Mouse (Mus musculus): ENCODE data around the gene Rnf114. TPM values are rescaled to one million over a fixed set of nuclear protein-coding genes. Genes with fewer than 3 reads are reported as not detected.

Gene Rnf114
- polyA plus RNA-seq, 1 experiment from 2014 or later = 99.2 TPM

GRCm38 (mm10) chr2:167487994-167488393 is 4.5 kb upstream of the Rnf114 start:
- 89% methylated on average over 6 of the region's 6 CpGs for WGBS
- Histone ChIP-seq H3K36me3 (peaks cover 42% of the 10 kb centered on the region), H3K27ac (no peak overlapping the region), H3K4me1 (replicated peaks) (peaks cover 18% of the 10 kb centered on the region), H3K27me3 (no peaks in the 10 kb centered on the region), H3K9ac (replicated peaks) (no peak overlapping the region), H3K4me3 (replicated peaks) (no peak overlapping the region), H3K9me3 (no peaks in the 10 kb centered on the region), H3K4me2 (no peak overlapping the region)
- no peak for ATAC-seq (ENCODE audit: insufficient number of reproducible peaks, insufficient read depth, low FRiP score, low TSS enrichment, low read depth)

- no peak overlapping the region for H3K27ac ChIP-seq
These were observed 1.5 kb upstream of the Rnf114 start for GRCm38 (mm10) chr2:167490813-167491525.

GRCm38 (mm10) chr2:167492713-167493636 is 530 bp downstream of the Rnf114 start, which contains the start of gene Spata2:
Gene Spata2, minus strand, starts transcription at chr2:167492887.
- H3K36me3 ChIP-seq = peaks cover 9% of the 10 kb centered on the region; the same call in 1 of the 2 replicates
- peak within 1 kb of the TSS; percentile 91 for H3K9ac ChIP-seq (replicated peaks)
- H3K4me1 ChIP-seq (replicated peaks) = peaks cover 25% of the 10 kb centered on the region
- H3K9me3 ChIP-seq = no peaks in the 10 kb centered on the region
- H3K4me3 ChIP-seq (replicated peaks) = peak within 1 kb of the TSS; percentile 100
- 1% methylated on average over 63 of the region's 63 CpGs for WGBS
- peak within 1 kb of the TSS; percentile 96 for H3K27ac ChIP-seq
- ATAC-seq (ENCODE audit: insufficient number of reproducible peaks, insufficient read depth, low FRiP score, low TSS enrichment, low read depth) = peak; percentile 71
- peak within 1 kb of the TSS; percentile 97 for H3K4me2 ChIP-seq
- no peaks in the 10 kb centered on the region for H3K27me3 ChIP-seq

More at GRCm38 (mm10) chr2:167490813-167491525, 1.5 kb upstream of the Rnf114 start:
- no peak for ATAC-seq (ENCODE audit: insufficient number of reproducible peaks, insufficient read depth, low FRiP score, low TSS enrichment, low read depth)
- WGBS = 79% methylated on average over 4 of the region's 4 CpGs
- Histone ChIP-seq H3K36me3 (peaks cover 24% of the 10 kb centered on the region), H3K4me1 (replicated peaks) (peaks cover 25% of the 10 kb centered on the region), H3K27me3 (no peaks in the 10 kb centered on the region), H3K4me2 (peak overlapping the region; percentile 97), H3K4me3 (replicated peaks) (peak overlapping the region; percentile 100; the same call in 1 of the 2 replicates), H3K9me3 (no peaks in the 10 kb centered on the region), H3K9ac (replicated peaks) (peak overlapping the region; percentile 91)

DNA sequence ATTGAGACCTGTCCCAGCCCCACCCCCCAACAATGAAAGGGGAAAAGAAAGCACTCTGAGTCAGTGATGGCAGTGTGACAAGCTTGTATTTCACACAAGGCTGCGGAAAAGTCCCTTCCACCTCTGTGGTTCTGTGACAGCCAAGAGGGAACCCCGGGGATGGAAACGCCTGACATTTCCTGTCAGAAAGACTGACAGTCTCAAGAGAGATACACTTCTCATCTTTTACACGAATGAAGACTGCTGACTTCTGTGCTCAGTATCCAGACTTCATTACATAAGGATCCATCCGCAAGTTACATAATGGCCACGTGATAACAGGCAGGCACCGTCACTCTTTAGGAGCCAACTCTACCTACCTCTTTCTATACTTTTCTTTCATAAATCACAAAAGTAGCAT is 4.0 kb downstream of the Rnf114 start:
- WGBS = 85% methylated on average over 7 of the region's 7 CpGs
- Histone ChIP-seq H3K4me3 (replicated peaks) (no peak overlapping the region), H3K27me3 (no peaks in the 10 kb centered on the region), H3K9me3 (no peaks in the 10 kb centered on the region), H3K27ac (no peak overlapping the region), H3K4me1 (replicated peaks) (peaks cover 14% of the 10 kb centered on the region), H3K9ac (replicated peaks) (no peak overlapping the region), H3K36me3 (peaks cover 9% of the 10 kb centered on the region; the same call in 1 of the 2 replicates), H3K4me2 (no peak overlapping the region)
- ATAC-seq (ENCODE audit: insufficient number of reproducible peaks, insufficient read depth, low FRiP score, low TSS enrichment, low read depth) = no peak

- 74% methylated on average over 5 of the region's 5 CpGs for WGBS
These were observed 4.8 kb downstream of the Rnf114 start for GRCm38 (mm10) chr2:167497272-167497671.

DNA sequence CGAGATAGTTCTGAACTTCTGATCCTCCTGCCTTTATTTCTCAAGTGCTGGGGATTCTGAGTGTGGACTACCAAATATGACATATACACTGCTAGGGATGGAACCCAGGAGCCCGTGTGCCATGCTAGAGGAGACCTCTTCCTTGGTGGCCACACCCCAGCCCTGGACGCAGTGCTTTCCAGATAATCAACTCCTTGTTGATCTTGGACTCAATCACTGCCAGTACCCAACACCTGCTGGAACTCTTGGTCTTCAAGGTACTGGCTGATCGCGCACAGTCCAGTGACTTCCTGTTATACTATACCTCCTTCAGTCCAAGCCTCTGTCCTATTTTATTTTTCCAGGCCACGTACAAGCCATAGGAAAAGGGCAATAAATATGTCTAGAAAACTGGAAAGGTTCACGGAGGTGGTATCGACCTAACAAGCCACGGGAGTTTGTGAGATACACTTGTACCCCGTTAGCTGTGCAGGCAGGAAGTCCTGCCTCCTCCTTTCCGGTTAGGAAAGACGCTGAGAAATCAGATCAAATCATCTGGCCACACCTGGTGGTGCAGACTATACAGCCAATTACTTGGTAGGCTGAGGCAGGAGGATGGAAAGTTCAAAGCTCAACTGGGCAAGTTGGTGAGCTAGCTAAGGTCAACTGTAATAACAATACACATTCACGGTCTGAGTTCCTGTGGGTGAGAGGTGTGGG is 10.3 kb downstream of the Rnf114 start:
- Histone ChIP-seq H3K36me3 (peaks cover 17% of the 10 kb centered on the region), H3K9me3 (no peaks in the 10 kb centered on the region), H3K9ac (replicated peaks) (peak overlapping the region; percentile 90; the same call in 1 of the 2 replicates), H3K27ac (peak overlapping the region; percentile 68; the same call in 1 of the 2 replicates), H3K4me3 (replicated peaks) (peak overlapping the region; percentile 97), H3K27me3 (no peaks in the 10 kb centered on the region), H3K4me1 (replicated peaks) (peaks cover 30% of the 10 kb centered on the region), H3K4me2 (peak overlapping the region; percentile 88)
- 46% methylated on average over 13 of the region's 13 CpGs for WGBS
- ATAC-seq (ENCODE audit: insufficient number of reproducible peaks, insufficient read depth, low FRiP score, low TSS enrichment, low read depth) = peak; percentile 38; the same call in 1 of the 2 replicates

More at GRCm38 (mm10) chr2:167497272-167497671, 4.8 kb downstream of the Rnf114 start:
- Histone ChIP-seq H3K9me3 (no peaks in the 10 kb centered on the region), H3K4me1 (replicated peaks) (0 out of 2 replicates have a peak, but pooled peaks cover 7% of the 10 kb centered on the region), H3K36me3 (peaks cover 9% of the 10 kb centered on the region; the same call in 1 of the 2 replicates), H3K27ac (no peak overlapping the region), H3K27me3 (no peaks in the 10 kb centered on the region), H3K4me3 (replicated peaks) (no peak overlapping the region), H3K4me2 (no peak overlapping the region), H3K9ac (replicated peaks) (no peak overlapping the region)
- no peak for ATAC-seq (ENCODE audit: insufficient number of reproducible peaks, insufficient read depth, low FRiP score, low TSS enrichment, low read depth)

DNA sequence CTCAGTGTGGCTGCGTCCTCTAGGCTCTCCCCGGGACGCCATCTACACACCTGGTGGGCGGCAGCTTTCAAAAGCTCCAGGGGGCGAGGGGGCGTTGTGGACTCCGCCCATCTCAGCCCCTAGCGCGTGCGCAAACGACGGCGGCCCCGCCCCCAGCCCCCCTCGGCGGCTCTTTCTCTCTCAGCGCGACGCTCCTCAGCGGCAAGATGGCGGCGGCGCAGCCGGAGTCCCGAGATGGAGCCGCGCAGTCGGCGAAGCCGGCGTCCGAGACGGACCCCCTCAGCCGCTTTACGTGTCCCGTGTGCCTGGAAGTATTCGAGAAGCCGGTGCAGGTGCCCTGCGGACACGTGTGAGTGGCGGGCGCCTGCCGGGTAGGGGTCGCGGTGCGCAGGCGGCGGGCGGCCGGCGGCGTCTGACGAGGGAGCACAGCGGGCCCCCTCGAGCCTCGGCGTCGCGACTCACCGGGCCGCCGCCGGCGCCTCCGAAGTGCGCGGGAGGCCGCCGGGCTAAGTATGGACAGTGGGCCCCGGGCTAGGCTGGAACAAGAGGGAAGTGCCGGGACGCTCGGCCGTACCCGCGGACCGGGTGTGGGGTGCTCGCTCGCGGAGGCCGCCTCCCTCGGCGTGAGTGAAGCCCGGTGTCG is 10.9 kb downstream of the Rnf114 start:
- WGBS = under 1% methylated on average over 78 of the region's 85 CpGs

DNA sequence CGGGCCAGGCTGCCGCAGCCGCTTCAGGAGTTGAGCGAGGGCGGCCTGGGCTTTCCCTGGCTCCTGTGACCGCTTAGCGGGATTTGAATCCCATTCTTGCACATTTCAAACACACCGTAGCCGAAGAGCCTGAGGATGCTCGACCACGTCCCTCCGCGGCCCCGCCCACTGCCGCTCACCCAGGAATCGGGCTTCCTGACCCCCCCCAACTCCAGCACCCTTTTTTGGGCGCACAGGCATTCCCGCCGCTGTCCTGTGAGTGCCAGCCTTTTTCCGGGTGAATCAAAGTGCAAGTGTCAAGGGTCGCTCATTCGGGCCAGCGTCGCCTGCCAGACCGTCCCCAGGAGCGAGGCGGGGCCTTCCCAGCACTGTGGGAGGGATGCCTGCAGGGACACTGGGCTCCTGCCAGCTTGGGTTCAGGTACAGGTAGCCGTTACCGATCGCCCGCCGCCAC is 11.5 kb downstream of the Rnf114 start:
- Histone ChIP-seq H3K36me3 (peaks cover 29% of the 10 kb centered on the region), H3K9me3 (no peaks in the 10 kb centered on the region), H3K4me1 (replicated peaks) (peaks cover 30% of the 10 kb centered on the region), H3K9ac (replicated peaks) (peak overlapping the region; percentile 90), H3K27me3 (no peaks in the 10 kb centered on the region), H3K4me3 (replicated peaks) (peak overlapping the region; percentile 97), H3K27ac (peak overlapping the region; percentile 68), H3K4me2 (peak overlapping the region; percentile 88)
- 0 out of 2 replicates have a peak, but pooled peaks have one; percentile 1 for ATAC-seq (ENCODE audit: insufficient number of reproducible peaks, insufficient read depth, low FRiP score, low TSS enrichment, low read depth)
- 1% methylated on average over 32 of the region's 32 CpGs for WGBS

More for the DNA sequence above, 10.9 kb downstream of the Rnf114 start:
- peaks cover 23% of the 10 kb centered on the region for H3K36me3 ChIP-seq
- H3K4me3 ChIP-seq (replicated peaks) = peak overlapping the region; percentile 97
- peak overlapping the region; percentile 88 for H3K4me2 ChIP-seq
- peaks cover 30% of the 10 kb centered on the region for H3K4me1 ChIP-seq (replicated peaks)
- no peaks in the 10 kb centered on the region for H3K9me3 ChIP-seq
- peak; percentile 81 for ATAC-seq (ENCODE audit: insufficient number of reproducible peaks, insufficient read depth, low FRiP score, low TSS enrichment, low read depth)
- H3K27ac ChIP-seq = peak overlapping the region; percentile 68
- peak overlapping the region; percentile 90 for H3K9ac ChIP-seq (replicated peaks)
- H3K27me3 ChIP-seq = no peaks in the 10 kb centered on the region

GRCm38 (mm10) chr2:167505127-167505526 is 12.7 kb downstream of the Rnf114 start:
- H3K9ac ChIP-seq (replicated peaks) = peak overlapping the region; percentile 27; the same call in 1 of the 2 replicates
- peak overlapping the region; percentile 97; the same call in 1 of the 2 replicates for H3K4me3 ChIP-seq (replicated peaks)

More at GRCm38 (mm10) chr2:167505127-167505526, 12.7 kb downstream of the Rnf114 start:
- no peaks in the 10 kb centered on the region for H3K27me3 ChIP-seq
- ATAC-seq (ENCODE audit: insufficient number of reproducible peaks, insufficient read depth, low FRiP score, low TSS enrichment, low read depth) = no peak
- H3K27ac ChIP-seq = no peak overlapping the region
- H3K36me3 ChIP-seq = peaks cover 40% of the 10 kb centered on the region
- no peaks in the 10 kb centered on the region for H3K9me3 ChIP-seq
- peaks cover 30% of the 10 kb centered on the region for H3K4me1 ChIP-seq (replicated peaks)
- WGBS = 90% methylated on average over 3 of the region's 3 CpGs
- H3K4me2 ChIP-seq = peak overlapping the region; percentile 88; the same call in 1 of the 2 replicates
